Mouse (Mus musculus) liver, embryonic 16.5 days (tissue): ENCODE data around the gene Nsfl1c. TPM values are rescaled to one million over a fixed set of nuclear protein-coding genes. Genes with fewer than 3 reads are reported as not detected.

Experiments used
- polyA plus RNA-seq: library from polyadenylated mRNA; unstranded; fragments of >200 nt; fragmentation: Nextera tagmentation; extraction: Ambion mirVana; gene quantifications from 2 replicates; pipeline ENCODE4 v1.2.1, GENCODE M21; 2015

Nsfl1c gene
- polyA plus RNA-seq, 1 experiment from 2014 or later, result 54.7 TPM

Other genes starting within 250 kb of the Nsfl1c start
- not detected in 2 replicates for gene 4921509C19Rik, start 18.0 kb upstream of the Nsfl1c start, polyA plus RNA-seq
- 112 and 114 TPM in 2 replicates for gene Fkbp1a, start 48.3 kb downstream of the Nsfl1c start, polyA plus RNA-seq
- 0.06 and 0.24 TPM in 2 replicates for gene Sdcbp2, start 78.4 kb downstream of the Nsfl1c start, polyA plus RNA-seq
- 0.04 and 0.08 TPM in 2 replicates for gene Snph, start 138.4 kb downstream of the Nsfl1c start, polyA plus RNA-seq
- gene Rad21l, start 174.4 kb downstream of the Nsfl1c start, polyA plus RNA-seq, result not detected in 2 replicates
- 0.11 TPM in 1 of 2 replicates, not detected in the other for gene Tmem74b, start 207.8 kb downstream of the Nsfl1c start, polyA plus RNA-seq